Comparison of ENCODE assay signal across 27 mouse cellular contexts in genomic region chr5:39050512-39050911, GRCm38 (mm10).
"Had no signal": no experiment of that assay in that cellular context is flagged by ENCODE, and none has a peak within 500 bp of the region (broad histone marks: within the 10 kb centered on the region; RNA-seq: fewer than 3 reads in every experiment).

No protein-coding gene starts in this region.

- ATAC-seq: hindbrain, embryonic 16.5 days; inflammation-experienced regulatory T-cells, adult 6 months; intestine, embryonic 15.5 days; intestine, postnatal 0 days; liver, postnatal 0 days had no signal

- H3K9me3 ChIP-seq: hindbrain, embryonic 10.5 days; hindbrain, embryonic 12.5 days; intestine, embryonic 15.5 days; limb, embryonic 10.5 days; liver, embryonic 13.5 days; liver, embryonic 15.5 days had no signal

- H3K9ac ChIP-seq: hindbrain, embryonic 12.5 days; hindbrain, embryonic 14.5 days; intestine, embryonic 15.5 days; limb, embryonic 12.5 days; liver, embryonic 13.5 days; liver, embryonic 15.5 days; liver, postnatal 0 days had no signal

- DNase-seq: gastrocnemius, postnatal 10 days; gastrocnemius, postnatal 25 days; heart, adult 2 months; heart, postnatal 10 days; heart, postnatal 4 days; kidney, adult 18-20 months; kidney, adult 8-10 months; kidney, postnatal 10 days; kidney, postnatal 25 days; kidney, postnatal 4 days; liver; liver, embryonic 13.5 days; liver, postnatal 0 days had no signal

- H3K36me3 ChIP-seq: hindbrain, embryonic 10.5 days; hindbrain, embryonic 12.5 days; intestine, embryonic 15.5 days; limb, embryonic 10.5 days; limb, embryonic 12.5 days; liver, embryonic 13.5 days; liver, embryonic 15.5 days had no signal

- H3K4me1 ChIP-seq: hindbrain, embryonic 10.5 days; hindbrain, embryonic 12.5 days; intestine, embryonic 15.5 days; limb, embryonic 12.5 days; liver, embryonic 13.5 days; liver, embryonic 15.5 days had no signal

- H3K4me3 ChIP-seq: heart, adult 2 months; hindbrain, embryonic 10.5 days; hindbrain, embryonic 12.5 days; intestine, embryonic 15.5 days; layer of hippocampus, adult 2 months; left cerebral cortex, adult 2 months; limb, embryonic 10.5 days; limb, embryonic 12.5 days; liver, embryonic 13.5 days; liver, embryonic 15.5 days had no signal

- H3K27ac ChIP-seq: heart, adult 2 months; hindbrain, embryonic 10.5 days; hindbrain, embryonic 12.5 days; hindbrain, embryonic 14.5 days; intestine, embryonic 15.5 days; layer of hippocampus, adult 2 months; left cerebral cortex, adult 2 months; limb, embryonic 10.5 days; limb, embryonic 12.5 days; liver, embryonic 13.5 days; liver, embryonic 15.5 days had no signal

- H3K4me2 ChIP-seq: heart, embryonic 11.5 days; hindbrain, embryonic 12.5 days; hindbrain, embryonic 14.5 days; intestine, embryonic 15.5 days; limb, embryonic 12.5 days; liver, embryonic 11.5 days; liver, embryonic 13.5 days; liver, embryonic 15.5 days had no signal

- H3K27me3 ChIP-seq: hindbrain, embryonic 12.5 days; intestine, embryonic 15.5 days; limb, embryonic 12.5 days; liver, embryonic 13.5 days; liver, embryonic 15.5 days had no signal
